14 mouse cellular contexts compared by ENCODE assay signal in the genomic region with DNA sequence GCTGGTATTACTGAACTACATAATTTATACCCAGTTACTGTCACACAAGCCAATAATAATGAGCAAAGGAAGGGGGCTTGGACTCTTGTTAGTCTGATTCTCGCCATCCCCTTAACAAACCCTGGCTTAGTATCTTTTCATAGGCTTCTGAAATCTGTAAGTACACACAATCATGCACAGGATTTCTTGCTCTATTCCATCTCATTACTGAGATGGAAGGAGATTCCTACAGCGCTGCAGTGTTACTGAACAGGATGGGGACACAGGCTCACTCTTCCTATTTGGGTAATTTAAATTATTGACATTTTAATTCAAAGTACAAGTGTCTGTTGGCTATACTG.
DNase-seq lines count a peak whose midpoint lies in the region; ATAC-seq and TF ChIP-seq lines count a peak whose summit lies in the region.
"Had no signal": no experiment of that assay in that cellular context is flagged by ENCODE, and none has a peak within 500 bp of the region (broad histone marks: within the 10 kb centered on the region; RNA-seq: fewer than 3 reads in every experiment).

No protein-coding gene starts in this region.

- H3K27ac ChIP-seq in layer of hippocampus, adult 2 months = peak overlapping the region; percentile 77
- H3K27ac ChIP-seq in hindbrain, embryonic 11.5 days (ENCODE audit: low read depth, low read length) = peak overlapping the region; percentile 49
- peak overlapping the region; percentile 1; the same call in 1 of the 2 replicates for H3K27ac ChIP-seq in midbrain, embryonic 10.5 days (replicated peaks)
- H3K27ac ChIP-seq in neural tube, embryonic 13.5 days (replicated peaks) = peak overlapping the region; percentile 34; the same call in 1 of the 2 replicates
- H3K27ac ChIP-seq: heart, adult 2 months had no signal

- ATAC-seq in hindbrain, embryonic 11.5 days (ENCODE audit: low FRiP score) = no peak; the same call in 1 of the 2 replicates
- ATAC-seq in neural tube, embryonic 13.5 days (ENCODE audit: low read depth) = no peak
- ATAC-seq: CD4-positive, CD25-positive, alpha-beta regulatory T cell, adult 4 months; intestine, embryonic 16.5 days had no signal

- no peaks in the 10 kb centered on the region for H3K4me1 ChIP-seq in hindbrain, embryonic 11.5 days (replicated peaks; ENCODE audit: control insufficient read depth, insufficient read depth, low read length)
- H3K4me1 ChIP-seq in midbrain, embryonic 10.5 days = peaks cover 18% of the 10 kb centered on the region
- peaks cover 33% of the 10 kb centered on the region for H3K4me1 ChIP-seq in neural tube, embryonic 13.5 days (replicated peaks)

- H3K4me2 ChIP-seq in hindbrain, embryonic 11.5 days (replicated peaks; ENCODE audit: low read depth, low read length) = no peak overlapping the region
- H3K4me2 ChIP-seq in neural tube, embryonic 13.5 days = no peak overlapping the region
- H3K4me2 ChIP-seq: lung, embryonic 14.5 days had no signal

- 77% methylated on average over 2 of the region's 2 CpGs for WGBS in hindbrain, embryonic 11.5 days
- 88% methylated on average over 2 of the region's 2 CpGs for WGBS in midbrain, embryonic 10.5 days
- WGBS in neural tube, embryonic 13.5 days = 53% methylated on average over 2 of the region's 2 CpGs

- H3K36me3 ChIP-seq in hindbrain, embryonic 11.5 days (ENCODE audit: control insufficient read depth, insufficient read depth, low read length) = no peaks in the 10 kb centered on the region
- no peaks in the 10 kb centered on the region for H3K36me3 ChIP-seq in midbrain, embryonic 10.5 days
- H3K36me3 ChIP-seq in neural tube, embryonic 13.5 days = no peaks in the 10 kb centered on the region

- no peak overlapping the region for H3K4me3 ChIP-seq in layer of hippocampus, adult 2 months
- no peak overlapping the region for H3K4me3 ChIP-seq in hindbrain, embryonic 11.5 days (ENCODE audit: low read depth, low read length)
- no peak overlapping the region for H3K4me3 ChIP-seq in midbrain, embryonic 10.5 days
- H3K4me3 ChIP-seq in neural tube, embryonic 13.5 days = no peak overlapping the region
- H3K4me3 ChIP-seq: heart, adult 2 months; megakaryocyte, embryonic 14.5 days had no signal

- no peak overlapping the region for H3K9ac ChIP-seq in hindbrain, embryonic 11.5 days (ENCODE audit: low read depth, low read length)
- no peak overlapping the region for H3K9ac ChIP-seq in neural tube, embryonic 13.5 days
- H3K9ac ChIP-seq: lung, embryonic 14.5 days had no signal

- no peaks in the 10 kb centered on the region for H3K27me3 ChIP-seq in hindbrain, embryonic 11.5 days (ENCODE audit: control insufficient read depth, insufficient read depth, low read length)
- no peaks in the 10 kb centered on the region for H3K27me3 ChIP-seq in midbrain, embryonic 10.5 days (ENCODE audit: low read depth, poor library complexity, severe bottlenecking)
- no peaks in the 10 kb centered on the region for H3K27me3 ChIP-seq in neural tube, embryonic 13.5 days

- H3K9me3 ChIP-seq in hindbrain, embryonic 11.5 days (ENCODE audit: control insufficient read depth, low read length) = no peaks in the 10 kb centered on the region
- no peaks in the 10 kb centered on the region for H3K9me3 ChIP-seq in midbrain, embryonic 10.5 days (replicated peaks)
- no peaks in the 10 kb centered on the region for H3K9me3 ChIP-seq in neural tube, embryonic 13.5 days

- DNase-seq in layer of hippocampus, adult 2 months (ENCODE audit: low spot score in 2 of 2) = no peak
- DNase-seq in layer of hippocampus, postnatal 10 days (ENCODE audit: low spot score in 2 of 2) = no peak
- DNase-seq in hindbrain, embryonic 11.5 days (ENCODE audit: low spot score) = no peak
- no peak for DNase-seq in midbrain, embryonic 10.5 days (ENCODE audit: low spot score)
- DNase-seq in embryo, embryonic 10.5 days (ENCODE audit: low spot score) = no peak
- DNase-seq in layer of hippocampus, adult 9-10 months (ENCODE audit: low spot score) = no peak
- DNase-seq: kidney, postnatal 36 days; liver had no signal

- no peak for TF ChIP-seq CTCF in layer of hippocampus, adult 2 months (conservative IDR thresholded peaks at IDR 0.05)

Comparison
In these comparisons a context has a peak if more than half of its experiments do, and no peak if none do; other contexts are left out.
1. H3K27ac ChIP-seq: peak in every context shown above with its lines; median percentile 77 in layer of hippocampus, adult 2 months; 49 in hindbrain, embryonic 11.5 days; 34 in neural tube, embryonic 13.5 days; 1 in midbrain, embryonic 10.5 days.